Mouse (Mus musculus) CH12.LX (cell line): Measurements from ENCODE around the gene Treml4.

Source experiments
- CTCF ChIP-seq, 2 experiments: IDR thresholded peaks in 1 of 2; conservative IDR thresholded peaks in 1 of 2; 2 replicates each; pipeline ENCODE4 v1.5.1; 2011 to 2012; ENCODE audit warnings: low read depth in 2 of 2, low read length in 2 of 2, improper control_type of control experiment in 1 of 2, inconsistent platforms in 1 of 2, mild to moderate bottlenecking in 1 of 2, moderate library complexity in 1 of 2
- ETS1 ChIP-seq: conservative IDR thresholded peaks from 2 replicates; pipeline ENCODE4 v1.6.1; 2012; ENCODE audit warnings: low read depth, mild to moderate bottlenecking, inconsistent platforms, low read length, improper control_type of control experiment, moderate library complexity
- POLR2A ChIP-seq: IDR thresholded peaks from 2 replicates; pipeline ENCODE4 v1.6.1; 2011; ENCODE audit warnings: low read depth, mild to moderate bottlenecking, improper control_type of control experiment, low read length

GRCm38 (mm10) chr17:48267591-48267990, 3.5 kb downstream of the Treml4 start:
- no peak for TF ChIP-seq POLR2A
- TF ChIP-seq CTCF (conservative IDR thresholded peaks at IDR 0.05 in 1 of 2, IDR thresholded peaks at IDR 0.05 in 1 of 2; ENCODE audit: low read depth in 2 of 2, low read length in 2 of 2): no peak
- TF ChIP-seq ETS1: no peak
